Mouse (Mus musculus): ENCODE data around the gene Sympk.

Sympk gene

GRCm38 (mm10) chr7:19024096-19024506 is at the start of gene Sympk:
Gene Sympk (plus strand): TSS chr7:19024377.
- peak; percentile 94 to 97 for DNase-seq

- DNase-seq = no peak
Measured at GRCm38 (mm10) chr7:18978381-18978780, 45.8 kb upstream of the Sympk start.

- DNase-seq = no peak
Measured at GRCm38 (mm10) chr7:18986503-18986902, 37.7 kb upstream of the Sympk start.

- DNase-seq = no peak
Measured at GRCm38 (mm10) chr7:18987100-18987499, 37.1 kb upstream of the Sympk start, which contains the start of gene Nanos2. Gene Nanos2 (plus strand): TSS chr7:18987400.

- DNase-seq = no peak
Measured at GRCm38 (mm10) chr7:18987747-18988146, 36.4 kb upstream of the Sympk start.

GRCm38 (mm10) chr7:18988780-18989179 is 35.4 kb upstream of the Sympk start:
- DNase-seq = no peak

- DNase-seq = no peak
Measured at GRCm38 (mm10) chr7:18989995-18990394, 34.2 kb upstream of the Sympk start.

GRCm38 (mm10) chr7:18990601-18991295 is 33.4 kb upstream of the Sympk start, which contains the start of gene Mypop:
Gene Mypop (plus strand): TSS chr7:18991245.
- peak; percentile 100 for DNase-seq

- DNase-seq = no peak
Measured at GRCm38 (mm10) chr7:18991660-18992293, 32.4 kb upstream of the Sympk start.

GRCm38 (mm10) chr7:18992294-18992675 is 31.9 kb upstream of the Sympk start:
- peak in 1 of 2 experiments; percentile 50 for DNase-seq

GRCm38 (mm10) chr7:18993036-18993435 is 31.1 kb upstream of the Sympk start:
- no peak for DNase-seq

GRCm38 (mm10) chr7:18998835-18999234 is 25.3 kb upstream of the Sympk start:
- no peak for DNase-seq

GRCm38 (mm10) chr7:19000421-19000820 is 23.8 kb upstream of the Sympk start:
- DNase-seq = peak in 1 of 2 experiments; percentile 46

GRCm38 (mm10) chr7:19001066-19001806 is 22.9 kb upstream of the Sympk start:
- peak; percentile 80 to 89 for DNase-seq

- DNase-seq = no peak
Measured at GRCm38 (mm10) chr7:19001807-19002085, 22.4 kb upstream of the Sympk start.

- no peak for DNase-seq
Measured at GRCm38 (mm10) chr7:19002115-19002514, 22.1 kb upstream of the Sympk start.

- peak; percentile 82 to 90 for DNase-seq
Measured at GRCm38 (mm10) chr7:19002848-19003498, 21.2 kb upstream of the Sympk start.

GRCm38 (mm10) chr7:19003902-19004630 is 20.1 kb upstream of the Sympk start, which contains the start of gene Irf2bp1:
Gene Irf2bp1 (plus strand): TSS chr7:19004044.
- DNase-seq = peak; percentile 96

- DNase-seq = no peak
Measured at GRCm38 (mm10) chr7:19004631-19005079, 19.5 kb upstream of the Sympk start.

- DNase-seq = peak in 1 of 2 experiments; percentile 51
Measured at GRCm38 (mm10) chr7:19005417-19006121, 18.6 kb upstream of the Sympk start.

GRCm38 (mm10) chr7:19006476-19006875 is 17.7 kb upstream of the Sympk start:
- DNase-seq = peak; percentile 87 to 89
